Mouse (Mus musculus) lung, postnatal 0 days (tissue): ENCODE measurements around the gene Fam173b. TPM values are rescaled to one million over a fixed set of nuclear protein-coding genes. Genes with fewer than 3 reads are reported as not detected.
A peak's percentile ranks its signal among the peaks of the same experiment; 100 is the strongest.

Source experiments
- ATAC-seq: fragments of 200-750 bp; cut with Nextera tagmentation; 2 replicates; pipeline ENCODE4 v1.8.0; 2017; ENCODE audit warnings: moderate library complexity
- DNase-seq: peaks from one replicate; pipeline ENCODE4 v3.0.0-alpha.2; 2016; ENCODE audit warnings: low spot score
- H3K27ac ChIP-seq: fragments of 300-500 bp; sonication (generic); 2 replicates; pipeline ENCODE4 v1.5.1; 2014; ENCODE audit warnings: antibody characterized with exemption, mild to moderate bottlenecking, low read length, mixed read lengths
- H3K27me3 ChIP-seq: fragments of 300-500 bp; sonication (generic); replicated peaks from 2 replicates; pipeline ENCODE4 v1.6.1; 2014; ENCODE audit warnings: low read length, mixed read lengths; ENCODE audit not compliant: insufficient read depth
- H3K36me3 ChIP-seq: fragments of 300-500 bp; sonication (generic); 2 replicates; pipeline ENCODE4 v1.6.1; 2014; ENCODE audit warnings: low read length, mixed read lengths; ENCODE audit not compliant: insufficient read depth
- H3K4me1 ChIP-seq: fragments of 300-500 bp; sonication (generic); 2 replicates; pipeline ENCODE4 v1.6.1; 2014; ENCODE audit warnings: antibody characterized with exemption, low read depth, low read length, mixed read lengths; ENCODE audit not compliant: insufficient read depth
- H3K4me2 ChIP-seq: fragments of 300-500 bp; sonication (generic); replicated peaks from 2 replicates; pipeline ENCODE4 v1.6.1; 2014; ENCODE audit warnings: low read depth, mild to moderate bottlenecking, low read length, moderate library complexity, mixed read lengths
- H3K4me3 ChIP-seq: fragments of 300-500 bp; sonication (generic); 2 replicates; pipeline ENCODE4 v1.5.1; 2014; ENCODE audit warnings: low read depth, low read length
- H3K9ac ChIP-seq: fragments of 300-500 bp; sonication (generic); replicated peaks from 2 replicates; pipeline ENCODE4 v1.6.1; 2014; ENCODE audit warnings: low read depth, mild to moderate bottlenecking
- H3K9me3 ChIP-seq: fragments of 300-500 bp; sonication (generic); 2 replicates; pipeline ENCODE4 v1.6.1; 2016; ENCODE audit warnings: low read length, mixed read lengths
- CTCF ChIP-seq: IDR thresholded peaks from 2 replicates; pipeline ENCODE4 v1.5.1; 2016; ENCODE audit warnings: antibody characterized with exemption, mild to moderate bottlenecking
- EP300 ChIP-seq: IDR thresholded peaks from 2 replicates; pipeline ENCODE4 v1.6.1; 2016; ENCODE audit warnings: antibody characterized with exemption, mild to moderate bottlenecking, control low read depth
- WGBS: fragments of 180-500 bp; shearing (Covaris S2); extraction: QIAGEN DNeasy Blood & Tissue Kit; methylation state at CpG from one replicate; pipeline ENCODE4 v1.1.7; 2014; 5-methylcytosine and 5-hydroxymethylcytosine counted together
- polyA plus RNA-seq: library from polyadenylated mRNA; unstranded; fragments of >200 nt; fragmentation: Nextera tagmentation; extraction: Ambion mirVana; gene quantifications from 2 replicates; pipeline ENCODE4 v1.2.1, GENCODE M21; 2015

Fam173b gene
- polyA plus RNA-seq, 1 experiment from 2014 or later = 9.8 TPM

GRCm38 (mm10) chr15:31594260-31594659 is 7.4 kb upstream of the Fam173b start:
- H3K36me3 ChIP-seq = peaks cover 44% of the 10 kb centered on the region; the same call in 1 of the 2 replicates
- 83% methylated on average over 14 of the region's 14 CpGs for WGBS
- H3K27me3 ChIP-seq = no peaks in the 10 kb centered on the region
- no peak overlapping the region for H3K9ac ChIP-seq
- no peaks in the 10 kb centered on the region for H3K9me3 ChIP-seq
- H3K27ac ChIP-seq = no peak overlapping the region
- ATAC-seq = no peak
- TF ChIP-seq EP300 = no peak
- TF ChIP-seq CTCF = no peak
- no peaks in the 10 kb centered on the region for H3K4me1 ChIP-seq
- H3K4me3 ChIP-seq = no peak overlapping the region
- H3K4me2 ChIP-seq = no peak overlapping the region
- no peak for DNase-seq

GRCm38 (mm10) chr15:31595651-31596050 is 6.0 kb upstream of the Fam173b start:
- no peak overlapping the region for H3K9ac ChIP-seq
- H3K4me2 ChIP-seq = no peak overlapping the region
- no peak overlapping the region for H3K27ac ChIP-seq
- 64% methylated on average over 7 of the region's 7 CpGs for WGBS
- ATAC-seq = peak; percentile 26; the same call in 1 of the 2 replicates
- no peaks in the 10 kb centered on the region for H3K9me3 ChIP-seq
- peaks cover 41% of the 10 kb centered on the region; the same call in 1 of the 2 replicates for H3K36me3 ChIP-seq
- no peak overlapping the region for H3K4me3 ChIP-seq
- no peaks in the 10 kb centered on the region for H3K27me3 ChIP-seq
- TF ChIP-seq EP300 = no peak
- TF ChIP-seq CTCF = no peak
- peaks cover 2% of the 10 kb centered on the region; the same call in 1 of the 2 replicates for H3K4me1 ChIP-seq
- no peak for DNase-seq

DNA sequence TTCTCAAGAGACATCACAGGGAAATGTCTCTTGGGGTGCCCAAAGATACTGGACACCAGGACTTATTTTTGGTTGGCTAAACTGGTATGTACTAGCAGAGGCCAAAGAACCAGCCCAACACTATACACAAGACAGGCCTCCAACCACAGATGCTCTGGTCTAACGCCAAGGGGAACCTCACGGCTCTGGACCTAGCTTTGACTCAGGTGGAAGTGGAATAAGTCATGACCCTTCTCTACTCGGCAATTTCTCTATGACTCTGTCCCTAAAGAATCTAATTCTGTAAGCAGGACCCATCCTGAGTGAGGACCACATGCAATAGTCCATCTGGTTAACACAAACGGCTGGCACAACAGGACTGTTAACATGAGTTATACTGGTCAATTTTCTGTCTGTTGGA is 1.8 kb upstream of the Fam173b start:
- H3K4me2 ChIP-seq = no peak overlapping the region
- WGBS = 66% methylated on average over 4 of the region's 4 CpGs
- H3K4me3 ChIP-seq = no peak overlapping the region
- no peak overlapping the region for H3K9ac ChIP-seq
- peaks cover 14% of the 10 kb centered on the region for H3K36me3 ChIP-seq
- no peak for DNase-seq
- ATAC-seq = no peak
- no peaks in the 10 kb centered on the region for H3K9me3 ChIP-seq
- no peak for TF ChIP-seq EP300
- TF ChIP-seq CTCF = no peak
- H3K4me1 ChIP-seq = peaks cover 9% of the 10 kb centered on the region
- no peaks in the 10 kb centered on the region for H3K27me3 ChIP-seq
- no peak overlapping the region for H3K27ac ChIP-seq

DNA sequence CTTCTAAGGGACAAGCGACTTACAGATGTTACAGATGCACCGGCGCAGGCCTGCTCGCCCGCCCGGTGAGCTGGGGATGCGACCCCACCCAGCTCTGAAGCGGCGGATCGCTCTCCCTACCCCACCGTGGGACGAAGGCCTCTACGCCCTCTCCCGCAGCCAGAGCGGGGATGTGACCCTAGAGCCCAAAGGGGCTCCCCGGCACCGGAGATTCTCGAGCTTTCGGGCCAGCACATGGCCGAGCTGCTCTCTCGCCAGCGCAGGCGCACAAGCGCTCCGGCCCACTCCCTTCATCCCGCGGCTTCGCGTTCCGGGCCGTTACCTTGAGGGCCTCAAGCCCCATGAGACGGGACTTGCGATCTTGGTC is 390 bp upstream of the Fam173b start:
- Histone ChIP-seq H3K4me3 (peak overlapping the region; percentile 75), H3K9me3 (no peaks in the 10 kb centered on the region), H3K4me2 (peak overlapping the region; percentile 96), H3K4me1 (peaks cover 9% of the 10 kb centered on the region), H3K27ac (peak overlapping the region; percentile 89; the same call in 1 of the 2 replicates), H3K36me3 (peaks cover 4% of the 10 kb centered on the region), H3K9ac (peak overlapping the region; percentile 79), H3K27me3 (no peaks in the 10 kb centered on the region)
- no peak for DNase-seq
- ATAC-seq = peak; percentile 76
- TF ChIP-seq EP300 (no peak), CTCF (no peak)
- 2% methylated on average over 33 of the region's 33 CpGs for WGBS

DNA sequence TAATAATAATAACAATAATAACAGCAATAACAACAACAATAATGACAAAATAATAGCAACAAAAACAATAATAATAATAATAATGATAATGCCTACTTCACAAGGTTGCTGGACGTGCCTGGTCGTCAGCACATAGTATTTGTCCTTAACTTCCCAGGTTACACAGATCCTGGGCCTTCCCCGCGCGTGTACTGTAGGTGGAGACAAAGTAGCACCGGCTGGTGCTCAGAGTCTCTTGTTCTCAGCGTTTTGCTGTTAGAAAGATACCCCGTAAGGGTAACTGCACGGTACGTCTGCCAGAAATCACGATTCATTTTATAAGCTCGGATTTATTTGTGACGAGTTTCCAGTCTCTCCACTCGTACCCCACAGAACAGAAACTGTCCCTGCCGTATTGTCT is 774 bp downstream of the Fam173b start:
- peak; percentile 70 for TF ChIP-seq CTCF
- no peak for TF ChIP-seq EP300
- ATAC-seq (peak; percentile 61), DNase-seq (peak; percentile 69)
- Histone ChIP-seq H3K27me3 (no peaks in the 10 kb centered on the region), H3K4me2 (peak overlapping the region; percentile 56), H3K9me3 (no peaks in the 10 kb centered on the region), H3K4me1 (peaks cover 9% of the 10 kb centered on the region), H3K36me3 (peaks cover 3% of the 10 kb centered on the region), H3K4me3 (peak overlapping the region; percentile 75), H3K9ac (peak overlapping the region; percentile 79), H3K27ac (peak overlapping the region; percentile 89)
- 3% methylated on average over 15 of the region's 15 CpGs for WGBS

DNA sequence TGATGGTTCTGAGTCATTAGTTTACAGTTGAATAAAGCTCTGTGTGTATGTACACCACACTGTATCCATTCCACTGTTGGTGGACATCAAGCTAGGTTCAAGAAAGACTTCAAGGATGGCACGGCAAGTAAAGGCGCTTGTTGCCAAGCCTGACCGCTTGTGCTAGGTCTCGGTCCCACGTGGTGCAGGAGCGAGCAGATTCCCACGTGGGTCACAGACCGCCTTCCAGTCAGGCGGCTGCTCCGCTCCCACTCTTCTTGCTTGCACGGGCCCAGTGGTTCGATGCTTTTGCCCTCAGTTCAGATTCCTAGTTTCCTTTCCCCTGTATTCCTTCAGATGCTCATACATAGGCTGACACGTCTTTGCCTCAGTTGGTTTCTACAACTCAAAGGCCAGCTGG is 1.5 kb downstream of the Fam173b start:
- H3K4me3 ChIP-seq = no peak overlapping the region
- no peaks in the 10 kb centered on the region; the same call in 1 of the 2 replicates for H3K36me3 ChIP-seq
- H3K4me1 ChIP-seq = peaks cover 9% of the 10 kb centered on the region
- no peaks in the 10 kb centered on the region for H3K9me3 ChIP-seq
- 85% methylated on average over 13 of the region's 13 CpGs for WGBS
- DNase-seq = no peak
- peak overlapping the region; percentile 23; the same call in 1 of the 2 replicates for H3K9ac ChIP-seq
- no peak for TF ChIP-seq CTCF
- no peak overlapping the region for H3K4me2 ChIP-seq
- H3K27ac ChIP-seq = no peak overlapping the region
- H3K27me3 ChIP-seq = no peaks in the 10 kb centered on the region
- ATAC-seq = no peak

- Histone ChIP-seq H3K9ac (no peak overlapping the region), H3K4me1 (peaks cover 5% of the 10 kb centered on the region), H3K9me3 (no peaks in the 10 kb centered on the region), H3K4me3 (no peak overlapping the region), H3K27me3 (no peaks in the 10 kb centered on the region), H3K36me3 (peaks cover 4% of the 10 kb centered on the region; the same call in 1 of the 2 replicates), H3K4me2 (no peak overlapping the region), H3K27ac (no peak overlapping the region)
- DNase-seq (peak; percentile 59), ATAC-seq (no peak)
- whole genome bisulfite sequencing = 60% methylated on average over 6 of the region's 6 CpGs
- TF ChIP-seq CTCF (no peak), EP300 (no peak)
These were observed 5.2 kb downstream of the Fam173b start for GRCm38 (mm10) chr15:31606821-31607220.
